Mouse (Mus musculus): Measurements from ENCODE around the gene Gm10251.
"Not testable (repeated sequence)": the region's sequence is repeated elsewhere in the genome, so short reads cannot be mapped to it uniquely, and the experiment has no call there.

The Gm10251 gene

GRCm38 (mm10) chr14:6684070-6684469 lies at the start of gene Gm10251:
Gm10251 (minus strand) TSS chr14:6684170.
- not testable (repeated sequence) for DNase-seq (ENCODE audit: low read depth, low spot score)

- DNase-seq (ENCODE audit: low read depth, low spot score), result not testable (repeated sequence)
Observed at GRCm38 (mm10) chr14:6720151-6720550, 36.2 kb upstream of the Gm10251 start, which contains the start of gene Gm8050. Gm8050 (minus strand) TSS chr14:6720251.

- not testable (repeated sequence) for DNase-seq (ENCODE audit: low read depth, low spot score)
Observed at GRCm38 (mm10) chr14:6622318-6622717, 61.7 kb downstream of the Gm10251 start, which contains the start of gene Gm3460. Gm3460 (minus strand) TSS chr14:6622418.

GRCm38 (mm10) chr14:6606436-6606835 lies 77.5 kb downstream of the Gm10251 start:
- not testable (repeated sequence) for DNase-seq (ENCODE audit: low read depth, low spot score)

- not testable (repeated sequence) for DNase-seq (ENCODE audit: low read depth, low spot score)
Observed at GRCm38 (mm10) chr14:6605004-6605403, 79.0 kb downstream of the Gm10251 start.

GRCm38 (mm10) chr14:6604551-6604950 lies 79.4 kb downstream of the Gm10251 start:
- not testable (repeated sequence) for DNase-seq (ENCODE audit: low read depth, low spot score)

- not testable (repeated sequence) for DNase-seq (ENCODE audit: low read depth, low spot score)
Observed at GRCm38 (mm10) chr14:6590513-6590912, 93.5 kb downstream of the Gm10251 start, which contains the start of gene Gm3629. Gm3629 (minus strand) TSS chr14:6590613.
